Mouse (Mus musculus): Measurements from ENCODE around the gene Nhsl2.
"Not testable (repeated sequence)": the region's sequence is repeated elsewhere in the genome, so short reads cannot be mapped to it uniquely, and the experiment has no call there.

Gene Nhsl2

GRCm38 (mm10) chrX:102081573-102082279, 232.5 kb downstream of the Nhsl2 start:
- CTCF ChIA-PET = no interaction called here

GRCm38 (mm10) chrX:102082340-102082739, 233.2 kb downstream of the Nhsl2 start:
- CTCF ChIA-PET = no interaction called here

DNA sequence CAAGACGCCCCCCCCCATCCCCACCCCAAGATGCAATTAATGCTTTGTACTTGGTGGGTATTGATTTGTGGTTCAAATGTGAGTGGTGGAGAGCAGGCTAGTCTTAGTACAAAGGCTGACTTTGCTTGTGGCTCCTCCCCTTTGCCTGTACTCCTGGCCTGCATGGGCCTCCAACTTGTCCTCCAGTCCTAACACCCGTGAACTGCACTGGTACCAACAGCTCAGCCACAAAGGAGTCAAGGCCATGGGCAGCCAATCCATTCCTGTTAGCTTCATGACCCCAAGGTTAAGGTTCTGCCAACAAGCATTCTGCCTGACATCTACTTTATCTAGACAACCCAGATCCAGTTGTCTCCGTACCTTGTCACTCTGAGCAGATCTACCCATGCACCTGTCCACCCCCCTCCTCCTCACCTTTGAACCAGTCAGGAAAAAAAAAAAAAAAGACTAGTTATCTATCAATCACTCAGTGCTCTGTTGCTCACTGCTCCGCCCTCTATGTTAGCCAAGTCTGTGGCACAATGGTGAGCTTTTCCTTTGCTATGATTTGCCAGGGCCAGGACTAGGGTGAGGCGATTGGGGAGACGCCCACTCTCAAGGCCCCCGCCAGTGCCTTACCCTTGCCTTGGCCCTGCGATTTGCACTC, 236.7 kb downstream of the Nhsl2 start:
- CTCF ChIA-PET = no interaction called here

GRCm38 (mm10) chrX:102090605-102091004, 241.4 kb downstream of the Nhsl2 start:
- CTCF ChIA-PET = no interaction called here

GRCm38 (mm10) chrX:102094381-102094904, 245.3 kb downstream of the Nhsl2 start:
- CTCF ChIA-PET = no interaction called here

GRCm38 (mm10) chrX:102101886-102102285, 252.7 kb downstream of the Nhsl2 start:
- CTCF ChIA-PET = no interaction called here

GRCm38 (mm10) chrX:102103830-102104229, 254.6 kb downstream of the Nhsl2 start:
- CTCF ChIA-PET = not testable (repeated sequence)

DNA sequence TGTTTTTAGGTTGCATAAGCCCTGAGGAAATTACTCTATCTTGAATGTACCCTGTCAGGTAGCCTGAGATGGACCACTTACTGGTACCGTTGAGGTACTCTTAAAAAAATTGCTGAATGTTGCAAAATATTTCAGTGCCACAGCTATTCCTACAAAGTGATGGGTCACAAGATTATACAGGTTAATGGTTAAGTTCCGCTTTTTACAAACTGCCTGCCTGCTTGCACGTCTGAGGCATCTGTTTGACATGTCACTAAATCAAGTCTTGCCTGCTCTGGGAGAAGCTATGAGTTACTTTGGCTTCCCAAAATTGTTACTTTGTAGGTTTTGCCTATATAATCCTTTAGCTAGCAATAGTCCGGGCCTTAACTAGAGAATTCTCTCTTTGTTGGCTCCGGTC, 260.2 kb downstream of the Nhsl2 start:
- CTCF ChIA-PET = not testable (repeated sequence)

- CTCF ChIA-PET = no interaction called here
These were observed 266.5 kb downstream of the Nhsl2 start for GRCm38 (mm10) chrX:102115676-102116075.

DNA sequence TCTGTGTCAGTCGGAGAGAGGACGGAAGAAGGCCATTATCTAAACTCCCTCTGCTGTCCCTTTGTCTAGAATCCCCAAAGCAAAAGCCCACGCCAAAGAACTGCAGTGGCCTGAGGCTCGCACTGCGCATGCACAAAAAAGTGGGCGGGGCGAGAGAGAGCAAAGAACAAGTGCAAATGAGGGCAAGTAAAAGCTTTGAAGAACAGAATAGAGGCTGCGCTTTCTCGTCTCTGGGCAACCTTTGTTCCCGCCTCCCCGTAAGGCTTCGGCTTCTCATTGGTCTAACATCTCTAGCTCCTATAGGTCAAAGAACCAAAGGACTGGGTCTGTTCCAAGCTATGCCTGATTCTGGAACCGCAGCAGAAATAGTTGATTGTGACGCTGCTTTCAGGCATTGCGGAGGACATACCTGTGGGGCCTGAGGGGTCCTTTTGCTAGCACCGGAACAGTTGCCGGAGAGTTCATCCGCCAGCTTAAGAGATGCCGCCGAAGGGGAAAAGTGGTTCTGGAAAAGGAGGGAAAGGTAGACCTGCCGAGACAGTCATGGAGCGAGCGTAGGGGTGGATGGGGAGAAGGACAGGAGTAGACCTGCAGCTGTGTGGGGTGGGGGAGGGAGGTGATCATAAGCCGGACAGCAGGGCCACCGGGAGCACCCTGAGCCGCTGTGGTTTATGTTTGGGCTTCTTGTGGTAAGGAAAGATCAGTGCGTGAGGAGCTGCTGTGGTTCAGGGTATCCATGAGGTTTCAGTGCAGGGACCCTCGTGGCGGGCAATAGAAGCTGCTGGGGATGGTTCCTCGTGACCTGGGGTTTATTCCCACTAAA, 270.1 kb downstream of the Nhsl2 start, which contains the start of gene Pin4:
Gene Pin4 (plus strand): TSS at position 406 of the 823 bp plus-strand sequence.
- CTCF ChIA-PET = interaction anchor here (0.6 kb wide), 1 partner anchor 11 kb away, joined by 3 read pairs; no protein-coding TSS in a partner anchor

DNA sequence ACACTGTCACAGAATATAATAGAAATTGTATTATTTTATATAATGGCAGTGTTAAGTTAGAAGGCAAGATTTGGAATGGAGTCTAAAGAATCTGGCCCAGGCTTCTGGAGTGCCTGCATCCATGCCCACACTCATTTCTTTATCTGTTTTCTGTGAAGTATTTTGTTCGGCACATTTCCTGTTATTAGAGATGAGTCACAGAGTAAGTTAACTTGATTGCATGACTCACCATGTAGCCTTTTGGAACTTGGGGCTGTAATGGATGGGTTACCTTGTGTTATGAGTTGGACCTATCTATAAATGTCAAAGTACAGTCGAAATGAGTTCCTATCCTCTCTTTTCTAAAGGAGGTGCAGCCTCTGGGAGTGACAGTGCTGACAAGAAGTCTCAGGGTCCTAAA, 272.1 kb downstream of the Nhsl2 start:
- CTCF ChIA-PET = no interaction called here

- CTCF ChIA-PET = no interaction called here
These were observed 292.0 kb downstream of the Nhsl2 start for GRCm38 (mm10) chrX:102141157-102141556.
